Comparison of ENCODE assay signal across 26 mouse cellular contexts in genomic region chr9:14402099-14402498, GRCm38 (mm10).
"Had no signal": no experiment of that assay in that cellular context is flagged by ENCODE, and none has a peak within 500 bp of the region (broad histone marks: within the 10 kb centered on the region; RNA-seq: fewer than 3 reads in every experiment).

No protein-coding gene starts in this region.

- H3K27me3 ChIP-seq: embryonic facial prominence, embryonic 12.5 days; embryonic facial prominence, embryonic 13.5 days; embryonic facial prominence, embryonic 15.5 days; forebrain, embryonic 12.5 days; forebrain, embryonic 13.5 days; forebrain, embryonic 15.5 days had no signal

- H3K36me3 ChIP-seq: embryonic facial prominence, embryonic 10.5 days; embryonic facial prominence, embryonic 12.5 days; embryonic facial prominence, embryonic 13.5 days; embryonic facial prominence, embryonic 15.5 days; forebrain, embryonic 10.5 days; forebrain, embryonic 12.5 days; forebrain, embryonic 15.5 days; heart, embryonic 10.5 days had no signal

- H3K27ac ChIP-seq: embryonic facial prominence, embryonic 10.5 days; embryonic facial prominence, embryonic 12.5 days; embryonic facial prominence, embryonic 13.5 days; embryonic facial prominence, embryonic 15.5 days; forebrain, embryonic 10.5 days; forebrain, embryonic 12.5 days; forebrain, embryonic 13.5 days; forebrain, embryonic 15.5 days; gastrocnemius, adult 2 months; heart, adult 2 months; heart, embryonic 10.5 days had no signal

- H3K9ac ChIP-seq: embryonic facial prominence, embryonic 12.5 days; embryonic facial prominence, embryonic 13.5 days; embryonic facial prominence, embryonic 15.5 days; forebrain, embryonic 12.5 days; forebrain, embryonic 13.5 days; forebrain, embryonic 15.5 days; forebrain, postnatal 0 days had no signal

- H3K4me3 ChIP-seq: embryonic facial prominence, embryonic 10.5 days; embryonic facial prominence, embryonic 12.5 days; embryonic facial prominence, embryonic 13.5 days; embryonic facial prominence, embryonic 15.5 days; erythroblast, embryonic 14.5 days; forebrain, embryonic 10.5 days; forebrain, embryonic 12.5 days; forebrain, embryonic 13.5 days; forebrain, embryonic 15.5 days; gastrocnemius, adult 2 months; heart, adult 2 months; heart, embryonic 10.5 days had no signal

- DNase-seq: cerebellum, adult 8-10 months; cerebellum, adult 9-10 months; cerebellum, adult 9-11 months; cerebellum, postnatal 10 days; cerebellum, postnatal 14 days; cerebellum, postnatal 25 days; cerebellum, postnatal 36 days; embryo, embryonic 11 days; forebrain, postnatal 0 days; gastrocnemius, adult 2 months; gastrocnemius, postnatal 10 days; gastrocnemius, postnatal 14 days; gastrocnemius, postnatal 25 days; gastrocnemius, postnatal 36 days; heart, adult 18-20 months; heart, adult 2 months had no signal

- H3K4me1 ChIP-seq: embryonic facial prominence, embryonic 10.5 days; embryonic facial prominence, embryonic 12.5 days; embryonic facial prominence, embryonic 13.5 days; embryonic facial prominence, embryonic 15.5 days; forebrain, embryonic 10.5 days; forebrain, embryonic 12.5 days; forebrain, embryonic 13.5 days; forebrain, embryonic 15.5 days; heart, embryonic 10.5 days had no signal

- H3K9me3 ChIP-seq: embryonic facial prominence, embryonic 10.5 days; embryonic facial prominence, embryonic 12.5 days; embryonic facial prominence, embryonic 13.5 days; embryonic facial prominence, embryonic 15.5 days; forebrain, embryonic 10.5 days; forebrain, embryonic 12.5 days; forebrain, embryonic 13.5 days; forebrain, embryonic 15.5 days; heart, embryonic 10.5 days had no signal
